Mouse (Mus musculus): ENCODE results near the gene Ddx47. TPM values are rescaled to one million over a fixed set of nuclear protein-coding genes. Genes with fewer than 3 reads are reported as not detected.
A peak's percentile ranks its signal among the peaks of the same experiment; 100 is the strongest.

Gene Ddx47
- polyA plus RNA-seq, 1 experiment = 66.6 TPM

- H3K4me3 ChIP-seq (ENCODE audit: insufficient read depth, low read length) = no peak overlapping the region
- H3K27ac ChIP-seq (ENCODE audit: insufficient read depth, low read length) = no peak overlapping the region
- no peaks in the 10 kb centered on the region for H3K4me1 ChIP-seq (ENCODE audit: control insufficient read depth, insufficient read depth, low read length)
- TF ChIP-seq POLR2A (IDR thresholded peaks at IDR 0.05; ENCODE audit: extremely low read depth, insufficient read depth, low read length) (no peak), CTCF (IDR thresholded peaks at IDR 0.05; ENCODE audit: extremely low read depth, insufficient read depth, low read length) (no peak)
Observed at GRCm38 (mm10) chr6:135055882-135056281, 44.5 kb downstream of the Ddx47 start.

DNA sequence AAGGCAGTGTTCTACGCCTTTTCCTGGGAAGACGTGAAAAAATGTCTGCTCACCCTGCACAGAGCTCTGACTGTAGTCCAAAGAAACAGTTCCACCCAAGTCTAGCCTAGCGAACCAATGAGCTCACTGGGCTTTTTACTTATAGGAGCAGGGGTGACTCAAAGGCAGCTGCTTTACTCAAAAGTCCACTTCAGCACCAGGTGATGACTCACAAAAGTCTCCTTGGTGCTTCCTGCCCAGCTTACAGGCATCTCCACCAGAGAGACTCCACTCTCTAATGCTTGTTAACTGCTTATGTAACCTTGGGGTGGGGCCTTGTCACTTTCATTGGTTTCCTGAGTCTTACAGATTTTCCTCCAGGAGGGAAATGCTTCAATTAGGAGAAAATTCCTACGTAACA lies 49.3 kb downstream of the Ddx47 start:
- Histone ChIP-seq H3K27ac (ENCODE audit: insufficient read depth, low read length) (no peak overlapping the region), H3K4me3 (ENCODE audit: insufficient read depth, low read length) (no peak overlapping the region), H3K4me1 (ENCODE audit: control insufficient read depth, insufficient read depth, low read length) (no peaks in the 10 kb centered on the region)
- TF ChIP-seq POLR2A (IDR thresholded peaks at IDR 0.05; ENCODE audit: extremely low read depth, insufficient read depth, low read length) (no peak), CTCF (IDR thresholded peaks at IDR 0.05; ENCODE audit: extremely low read depth, insufficient read depth, low read length) (no peak)

DNA sequence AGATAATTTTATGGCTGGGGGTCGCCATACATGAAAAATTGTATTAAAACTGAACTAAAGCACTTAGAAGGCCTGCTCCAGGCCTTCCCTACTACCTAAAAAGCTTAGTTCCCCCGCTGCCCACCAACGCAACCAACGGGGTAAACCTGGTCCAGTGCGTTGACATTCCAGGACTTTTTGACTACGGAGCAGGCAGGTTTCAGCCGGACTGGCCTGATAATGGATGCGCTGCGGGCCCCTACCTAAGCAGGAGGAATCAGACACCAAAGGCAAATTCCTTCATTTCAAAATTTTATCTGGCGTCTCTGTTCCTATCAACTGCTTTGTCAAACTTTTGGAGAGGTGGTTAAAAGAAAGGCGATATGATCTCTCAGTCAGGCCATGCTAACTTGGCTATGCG lies 53.2 kb downstream of the Ddx47 start:
- no peak for TF ChIP-seq POLR2A (IDR thresholded peaks at IDR 0.05; ENCODE audit: extremely low read depth, insufficient read depth, low read length)
- TF ChIP-seq CTCF (IDR thresholded peaks at IDR 0.05; ENCODE audit: extremely low read depth, insufficient read depth, low read length) = no peak
- H3K27ac ChIP-seq (ENCODE audit: insufficient read depth, low read length) = no peak overlapping the region
- H3K4me1 ChIP-seq (ENCODE audit: control insufficient read depth, insufficient read depth, low read length) = no peaks in the 10 kb centered on the region
- no peak overlapping the region; the same call in 1 of the 2 replicates for H3K4me3 ChIP-seq (ENCODE audit: insufficient read depth, low read length)

DNA sequence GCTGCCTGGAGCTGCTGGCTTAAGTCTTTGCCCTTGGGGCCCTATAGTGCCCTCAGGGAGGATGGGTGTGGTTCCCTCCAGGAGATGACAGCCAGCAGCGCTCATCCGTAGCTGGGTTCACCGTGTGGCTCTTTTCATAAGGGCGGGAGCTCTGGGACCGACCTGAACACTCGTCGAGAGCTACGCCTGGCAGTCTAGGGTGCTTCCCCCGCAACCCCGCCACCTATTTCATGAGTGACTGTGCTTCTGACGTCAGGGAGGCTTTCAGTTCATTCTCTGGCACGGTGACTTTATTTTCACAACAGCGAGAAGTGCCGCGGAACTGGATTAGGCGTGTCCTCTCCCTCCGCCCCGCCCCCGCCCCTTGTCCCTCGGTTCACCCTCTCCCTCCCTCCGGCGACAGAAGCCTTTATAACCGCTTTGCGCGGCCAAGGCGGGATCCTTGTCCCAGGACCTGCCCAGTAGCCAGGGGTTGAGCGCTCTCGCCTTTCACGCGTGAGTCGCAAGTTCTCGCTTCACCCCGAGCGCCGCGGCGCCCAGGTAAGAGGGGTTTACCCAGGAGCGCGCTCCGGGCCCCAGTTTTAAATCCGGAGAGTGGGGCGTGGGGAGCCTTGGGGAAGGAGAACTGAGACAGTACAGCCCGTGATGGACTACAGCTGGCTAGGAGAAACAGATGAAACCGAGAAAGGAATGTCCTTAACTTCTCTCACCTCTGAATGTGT lies 54.0 kb downstream of the Ddx47 start, which contains the start of gene Gprc5a:
Gene Gprc5a (plus strand): TSS at position 416 of the 722 bp plus-strand sequence.
- Histone ChIP-seq H3K4me3 (ENCODE audit: insufficient read depth, low read length) (peak within 1 kb of the TSS; percentile 25), H3K27ac (ENCODE audit: insufficient read depth, low read length) (no peak within 1 kb of the TSS), H3K4me1 (ENCODE audit: control insufficient read depth, insufficient read depth, low read length) (no peaks in the 10 kb centered on the region)
- TF ChIP-seq CTCF (IDR thresholded peaks at IDR 0.05; ENCODE audit: extremely low read depth, insufficient read depth, low read length) (no peak), POLR2A (IDR thresholded peaks at IDR 0.05; ENCODE audit: extremely low read depth, insufficient read depth, low read length) (no peak)

DNA sequence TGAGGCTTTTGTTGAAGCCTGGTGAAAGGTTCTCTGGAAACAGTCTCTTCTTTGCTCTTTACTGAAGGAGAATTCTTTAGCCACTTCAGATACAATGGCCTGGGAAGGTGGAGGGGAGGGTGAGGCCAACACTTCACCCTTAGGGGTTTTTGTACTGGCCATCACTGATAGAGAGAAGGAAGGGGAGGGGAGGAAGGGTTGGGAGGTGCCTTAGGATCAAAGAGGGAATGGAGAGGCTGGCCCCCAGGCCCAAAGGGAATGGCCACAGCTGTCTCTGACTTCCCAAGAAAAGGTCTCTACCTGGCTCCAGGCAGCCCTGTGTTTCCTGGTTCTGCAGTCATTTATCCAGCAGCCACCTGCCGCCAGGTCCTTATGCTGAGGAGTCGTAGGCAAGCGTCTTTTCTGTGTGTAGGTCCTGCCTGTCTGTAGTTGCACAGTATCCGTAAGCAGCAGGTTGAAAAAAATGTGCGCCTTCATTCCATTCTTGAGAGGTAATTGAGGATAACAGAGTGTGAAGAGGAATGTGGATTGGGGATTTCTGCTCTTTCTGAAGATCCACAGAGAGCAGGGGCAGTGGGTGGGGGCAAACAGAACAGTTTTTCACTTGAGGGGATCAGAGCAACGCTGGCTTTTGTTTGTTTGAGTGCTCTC lies 55.5 kb downstream of the Ddx47 start:
- Histone ChIP-seq H3K27ac (ENCODE audit: insufficient read depth, low read length) (no peak overlapping the region), H3K4me3 (ENCODE audit: insufficient read depth, low read length) (no peak overlapping the region), H3K4me1 (ENCODE audit: control insufficient read depth, insufficient read depth, low read length) (no peaks in the 10 kb centered on the region)
- TF ChIP-seq CTCF (IDR thresholded peaks at IDR 0.05; ENCODE audit: extremely low read depth, insufficient read depth, low read length) (no peak), POLR2A (IDR thresholded peaks at IDR 0.05; ENCODE audit: extremely low read depth, insufficient read depth, low read length) (no peak)

GRCm38 (mm10) chr6:135068221-135068620 lies 56.8 kb downstream of the Ddx47 start:
- H3K4me3 ChIP-seq (ENCODE audit: insufficient read depth, low read length) = no peak overlapping the region

DNA sequence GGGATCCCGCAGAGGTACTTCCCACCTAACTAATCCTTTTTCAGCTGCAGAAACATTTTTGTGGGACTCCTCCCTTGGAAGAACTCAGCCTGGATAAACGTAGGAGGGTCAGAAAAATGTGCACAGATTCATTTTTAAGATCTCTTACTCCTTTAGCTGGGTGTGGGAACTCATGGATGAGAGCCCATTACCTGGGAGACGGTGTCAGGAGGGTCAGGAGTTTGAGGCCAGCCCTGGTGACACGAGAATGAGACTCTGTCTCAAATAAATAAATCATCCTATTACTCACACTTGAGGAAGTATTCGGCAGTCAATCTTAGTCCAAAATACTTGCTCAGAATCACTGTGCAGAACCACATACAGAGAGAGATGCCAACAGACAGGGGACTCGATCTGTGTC lies 58.4 kb downstream of the Ddx47 start:
- no peak for TF ChIP-seq POLR2A (IDR thresholded peaks at IDR 0.05; ENCODE audit: extremely low read depth, insufficient read depth, low read length)
- Histone ChIP-seq H3K4me1 (ENCODE audit: control insufficient read depth, insufficient read depth, low read length) (no peaks in the 10 kb centered on the region), H3K27ac (ENCODE audit: insufficient read depth, low read length) (no peak overlapping the region), H3K4me3 (ENCODE audit: insufficient read depth, low read length) (no peak overlapping the region)

More at GRCm38 (mm10) chr6:135068221-135068620, 56.8 kb downstream of the Ddx47 start:
- H3K4me1 ChIP-seq (ENCODE audit: control insufficient read depth, insufficient read depth, low read length) = no peaks in the 10 kb centered on the region
- no peak overlapping the region for H3K27ac ChIP-seq (ENCODE audit: insufficient read depth, low read length)
- TF ChIP-seq POLR2A (IDR thresholded peaks at IDR 0.05; ENCODE audit: extremely low read depth, insufficient read depth, low read length) (no peak), CTCF (IDR thresholded peaks at IDR 0.05; ENCODE audit: extremely low read depth, insufficient read depth, low read length) (no peak)

DNA sequence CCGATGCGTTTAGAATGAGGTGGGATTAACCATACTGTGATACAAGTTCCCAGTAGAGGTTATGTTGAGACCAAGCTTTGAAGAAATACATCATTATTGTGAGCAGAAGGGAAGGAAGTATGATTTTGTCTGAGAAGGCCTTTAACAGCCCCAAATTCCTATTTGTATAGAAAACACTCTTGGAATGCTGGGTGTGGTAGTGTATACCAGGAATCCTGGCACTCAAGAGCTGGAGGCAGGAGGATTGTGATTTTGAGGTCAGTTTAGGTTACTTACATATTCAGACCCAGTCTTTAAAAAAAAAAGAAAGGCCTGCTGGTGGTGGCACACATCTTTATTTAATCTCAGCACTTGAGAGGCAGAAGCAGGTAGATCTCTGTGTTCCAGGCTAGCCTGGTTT lies 58.9 kb downstream of the Ddx47 start:
- H3K4me1 ChIP-seq (ENCODE audit: control insufficient read depth, insufficient read depth, low read length) = no peaks in the 10 kb centered on the region
- TF ChIP-seq POLR2A (IDR thresholded peaks at IDR 0.05; ENCODE audit: extremely low read depth, insufficient read depth, low read length) (no peak), CTCF (IDR thresholded peaks at IDR 0.05; ENCODE audit: extremely low read depth, insufficient read depth, low read length) (no peak)
- no peak overlapping the region for H3K4me3 ChIP-seq (ENCODE audit: insufficient read depth, low read length)
- H3K27ac ChIP-seq (ENCODE audit: insufficient read depth, low read length) = no peak overlapping the region

Other genes starting within 250 kb of the Ddx47 start
- 8.5 and 9.1 TPM in 2 replicates for gene Dusp16, start 219.0 kb upstream of the Ddx47 start, polyA plus RNA-seq (2012; rRNA removed)
- gene Crebl2, start 181.5 kb upstream of the Ddx47 start, polyA plus RNA-seq (2012; rRNA removed) = 32.2 and 32.7 TPM in 2 replicates
- 24.4 and 24.5 TPM in 2 replicates for gene Gpr19, start 113.0 kb upstream of the Ddx47 start, polyA plus RNA-seq (2012; rRNA removed)
- gene Cdkn1b, start 91.2 kb upstream of the Ddx47 start, polyA plus RNA-seq (2012; rRNA removed) = 20.0 and 20.6 TPM in 2 replicates
- 2.7 and 2.9 TPM in 2 replicates for gene Apold1, start 29.9 kb upstream of the Ddx47 start, polyA plus RNA-seq (2012; rRNA removed)
- 0.09 and 0.13 TPM in 2 replicates for gene Gprc5a, start 54.0 kb downstream of the Ddx47 start, polyA plus RNA-seq (2012; rRNA removed)
- gene Gprc5d, start 106.7 kb downstream of the Ddx47 start, polyA plus RNA-seq (2012; rRNA removed) = 0.42 and 0.61 TPM in 2 replicates
- 158 and 167 TPM in 2 replicates for gene Fam234b, start 186.4 kb downstream of the Ddx47 start, polyA plus RNA-seq (2012; rRNA removed)
- gene Hebp1, start 186.4 kb downstream of the Ddx47 start, polyA plus RNA-seq (2012; rRNA removed) = 40.2 and 48.6 TPM in 2 replicates
- 0.15 and 0.55 TPM in 2 replicates for gene Gsg1, start 242.7 kb downstream of the Ddx47 start, polyA plus RNA-seq (2012; rRNA removed)